Mouse (Mus musculus) CH12.LX (cell line): ENCODE measurements around the gene Ear1. TPM values are rescaled to one million over a fixed set of nuclear protein-coding genes. Genes with fewer than 3 reads are reported as not detected.
"Not testable (repeated sequence)": the region's sequence is repeated elsewhere in the genome, so short reads cannot be mapped to it uniquely, and the experiment has no call there.

Experiments used
- DNase-seq: peaks from one replicate; pipeline ENCODE4 v3.0.0-alpha.2; 2013; ENCODE audit errors: extremely low read depth
- H3K27ac ChIP-seq: 2 replicates; pipeline ENCODE4 v1.5.1; 2012; ENCODE audit warnings: low read depth, mild to moderate bottlenecking, control low read depth, moderate library complexity; ENCODE audit not compliant: insufficient read depth
- H3K27me3 ChIP-seq: replicated peaks from 2 replicates; pipeline ENCODE3; 2012; ENCODE audit warnings: inconsistent platforms
- H3K36me3 ChIP-seq, 2 experiments: replicated peaks in 1 of 2; 2 replicates each; pipeline versions ENCODE3 to v1.6.1; 2012; ENCODE audit warnings: inconsistent platforms in 1 of 2, low read length in 1 of 2, mild to moderate bottlenecking in 1 of 2, mixed read lengths in 1 of 2, moderate library complexity in 1 of 2; ENCODE audit not compliant: control insufficient read depth in 1 of 2, insufficient read depth in 1 of 2
- H3K4me1 ChIP-seq, 2 experiments: 2 replicates each; pipeline ENCODE4 v1.6.1; 2012; ENCODE audit warnings: inconsistent platforms in 1 of 2, moderate library complexity in 1 of 2; ENCODE audit not compliant: insufficient read depth in 2 of 2, control insufficient read depth in 1 of 2
- H3K4me2 ChIP-seq: 2 replicates; pipeline ENCODE4 v1.6.1; 2012; ENCODE audit warnings: low read depth, mild to moderate bottlenecking, control low read depth; ENCODE audit not compliant: poor library complexity, insufficient read depth, severe bottlenecking
- H3K4me3 ChIP-seq, 3 experiments: fragments of 150-350 bp in 1 of 3; sonication (generic) in 1 of 3; replicated peaks in 1 of 3; 2 replicates each; pipeline versions ENCODE3 to v1.5.1; 2011 to 2012; ENCODE audit warnings: low read depth in 2 of 3, low read length in 2 of 3, mild to moderate bottlenecking in 2 of 3, moderate library complexity in 2 of 3, control low read depth in 1 of 3, improper control_type of control experiment in 1 of 3, inconsistent platforms in 1 of 3, mixed read lengths in 1 of 3; ENCODE audit not compliant: poor library complexity in 1 of 3
- H3K79me2 ChIP-seq: replicated peaks from 2 replicates; pipeline ENCODE4 v1.6.1; 2012; ENCODE audit warnings: mild to moderate bottlenecking, moderate library complexity; ENCODE audit not compliant: control insufficient read depth, poor library complexity, insufficient read depth, severe bottlenecking; ENCODE audit errors: extremely low read depth
- H3K9ac ChIP-seq: 2 replicates; pipeline ENCODE4 v1.6.1; 2012; ENCODE audit warnings: low read depth, mild to moderate bottlenecking, control low read depth, moderate library complexity; ENCODE audit not compliant: insufficient read depth
- H3K9me3 ChIP-seq: replicated peaks from 2 replicates; pipeline ENCODE3; 2012; ENCODE audit warnings: low read length, inconsistent platforms, mixed read lengths
- dilution Hi-C: fragments of 300-500 bp; cut with MboI; formaldehyde crosslinking; loops from 2 replicates; pipeline ENCODE4 v1.14.3; 2020; ENCODE audit warnings: low sequenced_read_pairs; ENCODE audit not compliant: extremely low pct_unique_long_range_greater_than_20kb, extremely low pct_ligation_motif_present
- in situ Hi-C: fragments of 300-500 bp; cut with MboI; formaldehyde crosslinking; loops from 3 replicates; pipeline ENCODE4 v1.14.3; 2019; ENCODE audit warnings: low sequenced_read_pairs, low pct_ligation_motif_present, low pct_unique_long_range_greater_than_20kb, mixed read lengths
- polyA plus RNA-seq: library from polyadenylated mRNA; unstranded; fragments of >175 nt; gene quantifications from 2 replicates; pipeline ENCODE4 v1.2.1, GENCODE M21; 2012; ENCODE audit warnings: low read depth; ENCODE audit not compliant: insufficient read length
- total RNA-seq, 2 experiments: library from RNA; depleted of rRNA; stranded (reverse); fragments of 300-350 nt in 1 of 2; fragments of >200 nt in 1 of 2; gene quantifications; 2 replicates each; pipeline ENCODE4 v1.2.3; 2012 to 2014

Gene Ear1
- total and polyA plus RNA-seq, 3 experiments: not detected

DNA sequence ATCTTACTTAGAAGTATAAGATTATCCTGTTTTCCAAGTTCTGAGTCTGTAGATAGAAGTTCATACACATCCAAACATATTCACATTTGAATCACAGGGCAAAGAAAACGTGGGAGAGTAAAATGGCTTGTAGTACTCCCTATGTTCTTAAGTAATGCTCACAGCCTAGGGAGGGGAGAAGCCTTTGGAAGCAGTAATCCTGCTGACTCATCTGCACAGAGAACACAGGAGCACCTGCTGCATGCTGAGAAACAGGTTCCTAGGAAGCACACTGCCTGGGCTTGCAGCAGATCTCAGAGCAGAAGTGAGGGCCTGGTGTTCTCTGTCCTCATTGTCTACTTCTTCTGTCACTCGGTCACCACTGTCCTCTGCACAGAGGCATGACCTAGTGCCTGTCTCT, 20.0 kb upstream of the Ear1 start:
- H3K9me3 ChIP-seq, H3K36me3 ChIP-seq, H3K79me2 ChIP-seq, in situ Hi-C loops, H3K4me3 ChIP-seq, H3K9ac ChIP-seq, H3K4me1 ChIP-seq, H3K27ac ChIP-seq, H3K27me3 ChIP-seq, H3K4me2 ChIP-seq, DNase-seq, dilution Hi-C loops: not testable (repeated sequence)

DNA sequence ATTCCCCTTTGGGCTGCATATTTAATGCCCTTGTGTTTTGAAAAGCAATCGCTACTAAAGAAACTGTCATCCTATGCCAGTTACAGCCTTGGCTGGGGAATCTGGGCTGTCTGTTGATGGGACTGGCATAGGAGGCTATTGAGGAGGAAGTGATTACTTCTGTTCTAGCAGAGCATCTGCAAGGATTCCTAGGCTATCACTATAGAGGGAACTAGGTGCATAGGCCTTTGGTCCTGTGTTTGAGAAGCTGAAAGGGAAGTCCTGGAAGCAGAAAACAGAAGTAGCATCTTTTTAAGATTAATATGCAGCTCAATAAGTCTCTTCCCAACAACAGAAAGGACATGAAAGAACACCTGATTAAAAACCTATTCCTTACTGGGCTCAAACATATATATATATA, 16.0 kb upstream of the Ear1 start:
- H3K36me3 ChIP-seq, H3K4me2 ChIP-seq, H3K9me3 ChIP-seq, H3K79me2 ChIP-seq, H3K4me3 ChIP-seq, H3K27ac ChIP-seq, H3K27me3 ChIP-seq, H3K4me1 ChIP-seq, dilution Hi-C loops, in situ Hi-C loops, DNase-seq, H3K9ac ChIP-seq: not testable (repeated sequence)

DNA sequence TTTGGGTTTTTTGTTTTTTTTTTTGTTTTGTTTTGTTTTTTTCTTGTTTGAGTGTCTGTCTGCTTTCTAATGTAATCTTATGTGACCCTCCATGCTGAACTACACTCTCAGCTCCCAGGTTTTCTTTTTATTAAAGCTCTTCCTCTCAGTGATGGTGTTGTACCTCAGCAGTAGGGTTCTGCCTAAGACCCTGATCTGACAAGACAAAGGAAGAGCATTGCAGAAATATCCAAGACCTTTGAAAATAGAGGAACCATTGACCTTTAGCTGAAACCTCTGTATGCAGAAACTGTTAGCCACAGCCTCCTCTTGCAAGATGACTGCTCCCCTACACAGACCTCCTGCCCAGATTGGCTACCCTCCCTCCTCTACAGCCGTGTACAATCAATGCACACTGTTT, 10.9 kb upstream of the Ear1 start:
- H3K4me2 ChIP-seq, H3K9ac ChIP-seq, H3K79me2 ChIP-seq, H3K9me3 ChIP-seq, H3K4me3 ChIP-seq, H3K27me3 ChIP-seq, H3K36me3 ChIP-seq, in situ Hi-C loops, H3K27ac ChIP-seq, H3K4me1 ChIP-seq, dilution Hi-C loops, DNase-seq: not testable (repeated sequence)

DNA sequence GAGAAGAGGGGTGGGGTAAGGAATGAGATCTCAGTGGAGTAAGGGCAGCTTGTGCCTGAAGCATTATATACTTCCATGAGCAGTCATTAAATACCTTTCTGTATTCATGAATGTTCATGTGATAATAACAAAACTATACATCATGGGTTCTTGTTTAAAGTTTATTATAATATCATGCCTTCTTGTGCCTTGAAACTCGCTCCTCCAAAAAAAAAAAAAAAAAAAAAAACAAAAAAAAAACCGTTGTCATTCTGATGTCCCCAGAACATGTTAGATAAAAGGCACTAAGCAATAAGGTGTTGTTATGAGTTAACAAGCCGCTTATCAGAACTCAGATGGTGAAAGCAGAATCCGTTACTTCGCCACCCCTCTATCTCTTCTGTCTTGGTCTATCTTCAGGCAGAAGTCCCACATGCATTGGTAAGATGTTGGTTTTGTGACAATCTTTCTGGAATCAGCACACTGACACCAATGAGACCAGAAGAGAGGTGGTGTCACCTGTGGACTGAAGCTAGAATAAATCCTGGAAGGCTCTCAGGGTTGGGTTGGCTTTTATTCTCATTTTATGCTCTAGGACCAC, 4.7 kb upstream of the Ear1 start:
- H3K79me2 ChIP-seq, H3K4me3 ChIP-seq, H3K36me3 ChIP-seq, H3K4me1 ChIP-seq, H3K9ac ChIP-seq, DNase-seq, H3K4me2 ChIP-seq, H3K9me3 ChIP-seq, dilution Hi-C loops, in situ Hi-C loops, H3K27me3 ChIP-seq, H3K27ac ChIP-seq: not testable (repeated sequence)

DNA sequence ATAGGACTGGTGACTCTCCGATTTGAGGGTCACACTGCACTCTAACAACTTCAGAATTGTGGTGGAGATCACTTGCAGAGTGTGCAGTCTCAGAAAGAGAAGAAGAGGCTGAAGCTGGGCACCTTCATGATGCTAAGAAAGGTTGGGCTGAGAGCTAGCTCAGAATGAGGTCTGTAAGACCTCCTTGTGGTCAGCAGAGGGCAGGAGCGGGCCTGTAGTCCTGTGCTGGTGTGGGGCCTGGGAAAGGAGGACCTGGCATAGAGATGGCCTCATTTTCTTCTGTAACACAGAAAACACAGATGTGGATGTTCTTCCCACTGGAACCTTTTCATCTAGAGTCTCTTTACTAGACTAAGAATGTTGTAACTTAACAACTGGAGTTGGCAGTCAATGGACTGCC, 2.5 kb upstream of the Ear1 start:
- H3K4me3 ChIP-seq, H3K27ac ChIP-seq, dilution Hi-C loops, H3K4me2 ChIP-seq, H3K27me3 ChIP-seq, in situ Hi-C loops, H3K4me1 ChIP-seq, DNase-seq, H3K9ac ChIP-seq, H3K79me2 ChIP-seq, H3K36me3 ChIP-seq, H3K9me3 ChIP-seq: not testable (repeated sequence)

DNA sequence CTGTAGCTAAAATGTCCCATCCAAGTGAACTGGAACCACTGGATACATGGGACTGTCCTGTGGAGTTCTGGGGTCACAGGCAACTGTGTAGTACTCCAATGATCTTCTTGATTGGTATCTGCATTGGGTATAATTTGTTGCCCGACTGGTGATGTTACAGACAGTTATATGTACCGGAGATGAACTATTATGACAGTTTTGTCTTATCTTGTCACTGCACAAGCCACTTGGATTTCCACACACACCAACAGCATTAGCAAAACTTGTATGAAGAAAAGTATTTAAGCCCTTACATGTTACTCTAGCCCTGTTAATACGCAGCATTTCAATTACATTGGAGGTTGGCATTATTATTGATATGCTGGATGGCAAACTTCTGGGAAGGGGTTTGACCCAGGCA, 455 bp downstream of the Ear1 start:
- H3K79me2 ChIP-seq, dilution Hi-C loops, H3K4me3 ChIP-seq, DNase-seq, H3K36me3 ChIP-seq, H3K27me3 ChIP-seq, in situ Hi-C loops, H3K9ac ChIP-seq, H3K27ac ChIP-seq, H3K4me2 ChIP-seq, H3K4me1 ChIP-seq, H3K9me3 ChIP-seq: not testable (repeated sequence)
